ENCODE assay signal across 8 mouse cellular contexts in genomic region chr2:91264711-91265681, GRCm38 (mm10). TPM values are rescaled to one million over a fixed set of nuclear protein-coding genes. Genes with fewer than 3 reads are reported as not detected.
A peak's percentile ranks its signal among the peaks of the same experiment; 100 is the strongest.
DNase-seq lines count a peak whose midpoint lies in the region; ATAC-seq and TF ChIP-seq lines count a peak whose summit lies in the region.

Arfgap2 (plus strand) TSS chr2:91264974.

- no peak for TF ChIP-seq CTCF in Patski (IDR thresholded peaks at IDR 0.05)

- no peaks in the 10 kb centered on the region for H3K27me3 ChIP-seq in Patski
- no peaks in the 10 kb centered on the region for H3K27me3 ChIP-seq in hindbrain, embryonic 13.5 days

- peak within 1 kb of the TSS; percentile 96 for H3K27ac ChIP-seq in hindbrain, embryonic 13.5 days

- H3K9me3 ChIP-seq in hindbrain, embryonic 13.5 days = no peaks in the 10 kb centered on the region

- peak within 1 kb of the TSS; percentile 64 for H3K4me3 ChIP-seq in hindbrain, embryonic 13.5 days

- POLR2A ChIA-PET in Patski (lab: Charles Lee) = interaction anchor here (1.2 kb wide), 1 partner anchor 27 kb away, joined by 3 read pairs; no protein-coding TSS in a partner anchor

- peak within 1 kb of the TSS; percentile 89 for H3K9ac ChIP-seq in hindbrain, embryonic 13.5 days

- H3K4me2 ChIP-seq in hindbrain, embryonic 13.5 days = peak within 1 kb of the TSS; percentile 78

- peak; percentile 98 for ATAC-seq in Patski
- peak; percentile 99 for ATAC-seq in hindbrain, embryonic 13.5 days (ENCODE audit: low FRiP score)

- DNase-seq in Patski (ENCODE audit: low read depth, low spot score) = peak; percentile 91
- DNase-seq in cerebellum, postnatal 14 days = peak; percentile 97
- DNase-seq in frontal cortex, postnatal 14 days (ENCODE audit: low spot score in 2 of 2) = peak; percentile 98 to 99
- peak; percentile 87 to 95 for DNase-seq in layer of hippocampus, postnatal 25 days (ENCODE audit: extremely low spot score in 1 of 2, low spot score in 1 of 2)
- DNase-seq in lung, postnatal 25 days (ENCODE audit: low spot score) = peak; percentile 99
- DNase-seq in retina, embryonic 14.5 days (ENCODE audit: low spot score) = peak; percentile 98
- DNase-seq in thymus, postnatal 4 days = peak; percentile 93

- in situ Hi-C loops in Patski (cut with MboI; ENCODE audit: low pct_unique_long_range_greater_than_20kb) = no loop called here

- peaks cover 32% of the 10 kb centered on the region for H3K36me3 ChIP-seq in hindbrain, embryonic 13.5 days

- peaks cover 22% of the 10 kb centered on the region for H3K4me1 ChIP-seq in hindbrain, embryonic 13.5 days (replicated peaks)

- CTCF ChIA-PET in Patski (lab: Charles Lee) = no interaction called here

- 1% methylated on average over 72 of the region's 72 CpGs for WGBS in hindbrain, embryonic 13.5 days

RNA-seq across cellular contexts. Expression of gene Arfgap2, which starts in this region (rescaled TPM):
- 71.1 TPM for polyA plus RNA-seq in Patski (2021)
- 69.4 and 70.4 TPM in 2 replicates for polyA plus RNA-seq in hindbrain, embryonic 13.5 days (2015; fragmentation: Nextera tagmentation; extraction: Ambion mirVana)
- total RNA-seq in layer of hippocampus, postnatal 25 days (2021) = 10 to 100 TPM; 68.4 to 77.3 TPM

Comparison
In these comparisons a context has a peak if more than half of its experiments do, and no peak if none do; other contexts are left out.
1. Peak in every context shown above with its lines: DNase-seq, ATAC-seq, H3K4me3 ChIP-seq and H3K27ac ChIP-seq.